Mouse (Mus musculus) urinary bladder, adult 2 months (tissue): ENCODE results near the gene 6330403K07Rik. TPM values are rescaled to one million over a fixed set of nuclear protein-coding genes. Genes with fewer than 3 reads are reported as not detected.
A peak's percentile ranks its signal among the peaks of the same experiment; 100 is the strongest.

Experiments used
- DNase-seq: peaks from one replicate; pipeline ENCODE4 v3.0.0; 2022; ENCODE audit warnings: low spot score
- polyA plus RNA-seq: library from polyadenylated mRNA; depleted of rRNA; stranded (reverse); fragments of >200 nt; gene quantifications from 2 replicates; pipeline ENCODE4 v1.2.3, GENCODE M21; 2012; rRNA removed

6330403K07Rik gene
- 2.6 and 3.2 TPM in 2 replicates for polyA plus RNA-seq

DNA sequence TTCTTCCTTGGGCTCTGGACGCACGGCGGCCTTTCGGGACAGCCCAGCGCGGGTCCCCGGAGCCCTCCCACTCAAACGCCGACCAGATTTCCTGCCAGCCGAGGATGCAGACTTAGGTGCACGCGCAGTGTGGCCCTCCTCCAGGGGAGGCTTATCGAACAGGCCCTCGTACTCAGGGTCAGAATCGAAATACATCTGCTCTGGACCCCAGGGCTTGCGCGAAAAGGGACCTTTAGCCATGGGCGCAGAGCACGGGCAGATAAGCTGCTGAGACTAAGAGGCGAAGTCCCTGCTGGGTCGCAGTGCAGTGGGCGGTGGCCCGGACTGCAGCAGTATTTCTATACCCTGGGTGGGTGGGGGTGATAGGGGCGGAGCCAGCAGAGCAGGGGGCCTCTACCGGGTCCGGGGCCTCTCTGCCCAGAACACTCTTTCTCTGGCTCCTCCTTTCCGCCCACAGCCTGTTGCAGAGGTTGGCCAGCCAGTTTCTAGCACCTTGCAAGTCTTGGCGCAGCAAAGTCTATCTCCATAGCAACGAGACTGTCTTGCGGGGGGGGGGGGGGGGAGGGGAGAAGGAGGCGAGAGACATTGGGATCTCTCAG, at the start of gene 6330403K07Rik:
Gene 6330403K07Rik, minus strand, starts transcription at position 351 of the 599 bp plus-strand sequence.
- DNase-seq = no peak

DNA sequence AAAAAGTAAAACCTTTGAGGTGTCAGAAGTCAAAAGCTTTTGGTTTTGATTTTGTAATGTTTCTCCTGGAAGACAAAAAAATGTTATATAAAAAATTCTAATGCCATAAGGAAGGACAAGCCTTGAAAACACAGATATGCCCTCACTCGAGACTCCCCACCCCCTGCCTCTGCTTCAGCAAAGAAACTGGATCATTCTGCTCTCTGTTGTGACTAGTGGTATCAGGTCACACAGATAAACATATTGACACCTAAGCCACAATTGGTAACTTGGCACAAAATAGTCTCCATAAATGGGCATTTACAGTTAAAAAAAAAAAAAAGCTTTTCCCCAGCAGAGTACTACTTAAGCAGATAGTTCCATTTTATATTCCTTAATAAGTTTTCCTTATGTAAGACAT, 43.0 kb upstream of the 6330403K07Rik start:
- no peak for DNase-seq

DNA sequence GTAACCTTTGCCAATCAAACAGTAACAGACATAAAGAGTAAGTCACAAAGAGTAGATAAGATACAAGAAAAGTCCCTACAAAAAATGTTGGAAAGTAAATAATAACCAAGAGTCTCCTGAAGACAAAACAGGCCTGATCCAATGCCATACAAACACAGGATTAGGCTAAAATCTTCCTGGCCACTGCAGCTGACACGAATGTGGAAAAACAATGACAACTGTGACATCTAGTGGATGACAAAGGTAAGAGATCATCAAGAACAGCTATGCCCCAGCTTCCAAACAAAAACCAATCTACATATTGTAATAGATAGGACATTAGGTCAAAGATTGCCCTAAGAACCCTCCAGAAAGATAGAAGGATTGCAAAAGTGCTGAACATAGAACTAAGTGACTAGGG, 19.2 kb upstream of the 6330403K07Rik start:
- no peak for DNase-seq

DNA sequence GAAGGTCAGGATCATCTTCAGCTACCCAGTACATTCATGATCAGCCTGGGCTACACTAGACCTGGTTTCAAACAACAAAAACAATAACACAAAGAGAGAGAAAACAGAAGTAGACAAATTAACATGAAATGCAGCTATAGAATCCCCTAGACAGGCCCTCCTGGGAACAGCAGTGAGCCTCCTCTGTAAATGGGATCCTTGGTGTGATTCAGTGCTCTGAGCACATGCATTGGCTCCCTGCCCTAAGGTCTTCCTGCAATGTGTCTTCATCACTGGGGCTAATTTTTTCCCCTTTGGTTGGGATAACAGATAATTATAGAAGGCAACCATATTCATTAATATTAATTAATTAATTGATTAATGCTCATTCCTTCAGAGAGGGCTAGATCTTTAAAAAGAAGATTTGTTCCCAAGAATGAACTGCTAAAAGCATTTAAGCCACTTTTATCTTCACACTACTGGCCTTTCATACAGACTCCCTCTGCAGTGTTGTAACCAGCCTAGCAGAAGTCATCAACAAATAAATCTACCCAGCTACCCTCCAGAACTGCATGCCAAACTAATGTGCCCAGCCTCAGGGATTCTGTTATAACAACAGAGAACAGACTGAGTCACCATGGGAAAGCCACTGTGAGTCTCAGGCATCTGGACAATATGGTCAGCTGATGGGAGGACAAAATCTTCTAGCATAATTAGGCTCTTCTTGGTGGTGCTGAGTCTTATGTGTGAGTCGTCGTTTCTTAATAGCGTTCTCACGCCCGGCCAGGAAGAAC, 6.4 kb upstream of the 6330403K07Rik start:
- no peak for DNase-seq

DNA sequence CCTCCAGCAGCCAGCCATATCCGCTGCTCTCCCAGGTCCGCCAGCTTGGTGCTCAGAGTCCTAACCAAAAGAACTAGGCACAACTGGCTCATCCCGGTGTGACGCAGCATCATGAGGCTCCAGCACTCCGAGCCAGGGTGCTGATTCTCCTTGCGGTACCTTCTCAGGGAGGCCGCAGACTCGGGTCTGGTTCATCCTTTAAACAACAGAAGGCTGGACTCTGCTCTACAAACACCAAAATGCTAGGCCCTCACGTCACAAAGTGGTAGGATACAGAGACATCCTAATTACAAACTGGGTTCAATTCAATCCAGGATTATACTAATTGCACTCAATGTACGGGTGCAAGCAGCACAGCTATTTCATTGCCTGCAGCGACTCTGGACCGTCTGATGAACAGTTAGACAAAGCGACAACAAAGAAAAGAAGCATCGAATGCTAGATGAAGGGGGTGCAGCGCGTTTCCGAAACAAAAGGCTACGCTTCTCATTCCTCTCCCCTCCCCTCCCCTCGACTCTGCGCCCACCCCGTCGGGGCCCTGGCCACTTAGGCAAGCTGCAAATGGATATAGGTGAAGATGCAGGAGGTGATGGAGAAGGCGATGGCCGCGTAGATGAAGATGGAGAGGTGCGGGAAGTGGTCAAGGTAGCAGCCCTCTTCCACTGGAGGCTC, 686 bp downstream of the 6330403K07Rik start:
- DNase-seq = no peak

DNA sequence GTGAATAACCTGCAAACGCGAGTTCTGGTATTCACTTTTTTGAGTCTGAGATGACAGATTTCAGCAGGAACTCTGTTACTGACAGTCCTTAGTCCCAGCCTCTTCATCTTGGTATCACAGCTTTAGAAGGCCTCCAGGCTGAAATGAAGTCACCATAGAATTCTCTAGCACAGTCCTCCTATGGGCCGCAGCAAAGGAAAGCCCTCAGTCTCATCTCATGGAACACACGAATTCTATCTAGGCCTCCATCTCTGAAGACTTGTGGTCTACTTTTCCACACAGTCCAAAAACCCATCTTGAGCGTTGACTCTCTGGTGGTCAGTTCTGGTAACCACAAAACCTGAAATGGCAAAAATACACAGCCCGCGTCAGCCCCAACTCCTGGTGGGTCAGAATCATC, 1.2 kb downstream of the 6330403K07Rik start:
- no peak for DNase-seq

DNA sequence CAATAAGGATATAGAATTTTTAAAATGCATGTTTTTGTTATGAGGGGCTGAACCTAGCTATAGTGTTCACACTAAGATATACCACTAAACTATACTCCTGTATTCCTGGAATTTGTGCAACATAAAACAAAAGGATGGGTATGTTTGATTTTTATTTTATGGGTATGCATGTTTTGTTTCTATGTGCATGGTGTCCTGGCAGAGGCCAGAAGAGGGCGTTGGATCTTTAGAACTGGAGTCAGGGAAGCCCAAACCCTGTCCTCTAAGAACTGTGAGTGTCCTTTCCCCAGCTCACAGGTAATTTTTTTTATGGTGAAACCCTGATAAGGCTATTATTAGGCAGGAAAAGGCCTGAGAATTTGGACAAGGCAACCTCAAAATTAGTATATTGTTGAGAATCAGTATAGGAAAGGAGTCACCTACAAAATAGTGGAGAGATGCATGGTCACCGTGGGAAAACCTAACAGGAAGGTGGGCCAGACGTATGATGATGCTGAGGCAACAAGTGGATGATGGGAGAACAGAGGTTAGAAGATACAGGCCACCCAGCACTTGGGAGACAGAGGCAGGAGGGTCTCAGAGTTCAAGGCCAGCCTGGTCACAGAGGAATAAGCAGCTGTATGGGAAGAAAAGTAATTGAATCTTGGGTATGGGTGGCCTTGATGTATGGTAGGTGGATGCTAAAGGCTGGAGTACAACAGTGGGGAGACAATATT, 3.8 kb downstream of the 6330403K07Rik start:
- no peak for DNase-seq

DNA sequence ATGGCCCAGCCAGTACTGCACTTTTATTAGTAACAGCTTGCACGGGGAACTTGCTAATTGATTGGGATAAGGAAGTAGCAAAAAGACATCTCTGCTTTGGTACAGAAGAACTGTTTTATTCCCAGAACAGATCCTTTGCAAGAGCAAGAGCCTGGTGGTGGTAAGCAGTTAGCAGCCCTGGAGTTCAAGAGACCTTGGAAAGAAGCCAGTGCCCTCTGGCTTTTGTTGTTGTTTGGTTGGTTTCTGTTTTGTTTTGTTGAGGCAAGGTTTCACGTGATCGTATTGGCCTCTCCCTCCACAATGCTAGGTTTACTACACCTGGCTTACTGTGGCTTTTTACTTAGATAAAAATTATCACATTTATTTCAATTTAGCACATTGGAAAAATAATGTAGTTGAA, 5.0 kb downstream of the 6330403K07Rik start:
- no peak for DNase-seq

DNA sequence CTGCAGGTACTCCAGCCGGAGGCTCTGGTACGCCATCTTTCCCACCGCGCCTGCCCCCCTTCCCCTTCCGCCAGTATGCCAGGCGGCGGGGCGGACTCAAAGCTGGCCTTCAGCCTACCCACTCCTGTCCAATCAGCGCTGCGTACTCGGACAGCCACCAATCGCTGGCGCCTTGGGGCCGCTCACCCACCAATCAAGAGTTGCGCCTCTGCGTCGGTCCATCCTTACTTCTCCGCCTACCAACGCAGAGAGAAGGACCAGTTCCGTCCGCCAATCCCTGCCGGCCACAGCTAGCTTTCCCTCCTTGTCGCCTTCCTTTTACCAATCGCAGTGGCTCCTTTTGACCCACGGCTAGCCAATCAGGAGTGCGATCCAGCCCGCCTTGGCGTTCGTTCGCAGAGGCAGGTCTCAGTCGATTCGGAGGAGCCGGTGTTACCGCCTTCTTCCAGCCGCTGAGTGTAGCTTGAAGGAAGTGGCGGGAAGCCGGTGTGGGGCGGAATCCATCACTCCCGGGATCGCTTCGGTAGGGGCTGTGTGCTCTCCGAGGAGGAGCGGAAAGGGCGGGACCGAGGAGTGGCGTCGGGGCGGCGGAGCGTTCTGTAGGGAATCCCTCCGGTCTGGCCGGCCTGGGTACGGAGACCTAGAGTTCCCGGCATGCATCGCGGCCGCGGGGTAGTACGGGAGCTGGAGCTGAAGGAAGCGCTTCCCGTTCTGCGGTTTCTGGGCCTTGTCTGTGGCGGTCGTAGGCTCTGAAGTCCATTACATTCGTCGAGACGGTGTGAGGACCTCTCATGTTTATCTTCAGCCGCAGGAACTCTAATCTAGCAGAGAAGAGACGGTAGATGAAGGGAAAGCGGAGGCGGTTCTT, 13.9 kb downstream of the 6330403K07Rik start, which contains the start of the genes Mis12 and Derl2:
Gene Mis12, plus strand, starts transcription at position 411 of the 868 bp plus-strand sequence.
Gene Derl2, minus strand, starts transcription at position 641 of the 868 bp plus-strand sequence.
- DNase-seq = peak; percentile 92

DNA sequence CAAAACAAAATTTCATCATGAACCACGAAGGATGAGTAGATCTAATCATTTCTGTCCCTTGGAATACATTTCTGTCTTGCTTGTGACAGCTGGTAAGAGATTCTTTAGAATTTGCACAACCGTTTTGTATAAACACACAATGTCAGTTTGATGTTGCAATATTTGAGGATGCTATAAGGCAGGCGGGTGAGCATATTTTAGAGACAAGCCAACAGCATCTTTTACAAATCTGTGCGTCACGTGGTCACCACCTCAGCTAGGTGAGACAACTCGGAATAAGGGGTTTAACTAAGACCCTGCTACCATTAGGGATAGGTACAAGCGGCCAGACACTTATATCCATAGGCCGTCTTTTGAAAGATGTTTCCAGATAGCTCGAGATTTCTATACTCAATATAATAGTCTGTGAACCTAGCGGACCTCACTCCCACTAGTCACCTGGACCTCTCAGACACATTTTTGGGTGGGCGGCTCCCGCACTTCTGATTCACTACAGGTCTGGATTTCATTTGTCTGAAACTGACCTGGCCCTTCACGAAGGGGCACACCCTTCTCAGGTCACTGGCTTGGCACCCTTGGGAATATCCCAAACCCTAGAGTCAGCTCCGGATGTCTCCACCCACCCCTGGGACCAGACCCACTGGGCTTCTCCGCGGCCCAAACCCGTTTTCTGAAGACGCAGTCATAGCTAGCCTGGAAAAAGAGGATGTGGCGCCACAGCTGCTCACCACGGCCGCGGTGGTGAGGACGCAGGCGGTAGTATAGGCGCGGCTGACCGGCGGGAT, 14.7 kb downstream of the 6330403K07Rik start:
- DNase-seq = no peak

DNA sequence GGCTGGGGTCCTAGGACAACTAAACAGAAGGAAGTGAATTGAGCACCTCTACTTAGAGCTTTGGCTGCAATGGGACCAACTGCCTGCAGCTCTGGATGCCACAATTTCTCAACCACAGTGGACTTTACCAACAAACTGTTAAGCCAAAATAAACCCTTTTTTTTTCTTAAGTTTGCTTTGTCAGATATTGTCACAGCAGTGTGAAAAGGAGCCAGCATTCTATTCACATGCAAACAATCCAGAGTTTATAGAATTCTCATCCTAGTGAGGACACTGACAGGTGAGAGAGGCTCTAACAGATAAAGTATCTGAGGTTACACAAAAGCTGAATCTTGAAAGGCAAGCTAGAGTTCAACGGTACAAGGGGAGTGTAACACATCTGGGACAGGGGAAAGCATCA, 16.3 kb downstream of the 6330403K07Rik start:
- no peak for DNase-seq

DNA sequence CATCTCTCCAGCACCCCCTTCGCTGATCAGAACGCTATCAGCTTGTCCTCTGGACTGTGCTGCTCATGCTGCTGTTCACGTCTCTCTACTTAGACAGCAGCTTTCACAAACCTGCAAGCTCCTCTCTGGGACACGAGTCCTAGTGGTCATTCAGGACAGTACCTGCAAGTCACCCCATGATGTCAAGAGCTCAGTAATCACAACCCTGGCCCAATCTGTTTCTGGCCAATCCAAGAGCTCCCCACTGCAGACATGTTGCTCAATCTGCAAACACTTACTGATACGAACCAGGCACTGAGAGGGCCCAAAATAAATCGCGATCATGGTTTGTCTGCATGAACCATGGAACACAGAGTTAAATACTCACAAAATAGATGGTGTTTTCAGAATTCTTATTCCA, 20.6 kb downstream of the 6330403K07Rik start:
- DNase-seq = no peak

DNA sequence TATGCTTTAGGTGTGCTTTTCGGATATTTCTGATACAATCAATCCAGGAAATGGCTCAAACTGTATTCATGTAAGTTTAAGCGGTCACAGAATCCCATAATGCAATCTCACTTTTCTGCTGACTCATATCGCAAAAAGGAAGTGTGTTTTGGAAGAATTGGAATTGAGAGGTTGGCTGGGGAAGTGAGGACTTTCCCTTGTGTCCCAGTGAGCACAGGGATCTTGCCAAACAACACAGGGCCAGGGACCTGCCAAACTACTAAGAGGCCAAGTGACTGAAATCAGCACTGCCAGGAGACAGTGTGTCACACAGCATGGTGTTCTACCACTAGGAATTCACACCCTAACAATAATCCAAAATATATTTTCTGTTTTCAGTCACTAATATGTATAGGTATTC, 25.0 kb downstream of the 6330403K07Rik start:
- DNase-seq = no peak

DNA sequence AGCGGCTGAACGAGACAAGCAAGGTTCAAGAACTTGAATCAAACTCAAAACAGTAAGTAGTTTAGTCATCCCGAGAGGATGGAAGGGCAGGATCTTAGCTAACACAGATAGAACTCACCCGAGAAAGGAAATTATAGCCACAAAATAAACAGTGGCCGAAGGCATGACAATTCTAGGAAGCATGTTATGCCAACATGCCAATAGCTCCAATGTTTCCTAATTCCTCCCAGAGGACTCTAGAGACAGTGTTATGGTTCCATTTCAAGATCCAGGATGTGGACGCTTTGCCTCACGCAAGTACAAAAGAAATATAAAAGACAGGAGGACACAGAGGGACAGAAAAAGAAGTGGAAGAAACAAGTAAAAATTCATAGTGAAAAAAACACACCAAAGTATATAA, 25.5 kb downstream of the 6330403K07Rik start:
- DNase-seq = no peak

DNA sequence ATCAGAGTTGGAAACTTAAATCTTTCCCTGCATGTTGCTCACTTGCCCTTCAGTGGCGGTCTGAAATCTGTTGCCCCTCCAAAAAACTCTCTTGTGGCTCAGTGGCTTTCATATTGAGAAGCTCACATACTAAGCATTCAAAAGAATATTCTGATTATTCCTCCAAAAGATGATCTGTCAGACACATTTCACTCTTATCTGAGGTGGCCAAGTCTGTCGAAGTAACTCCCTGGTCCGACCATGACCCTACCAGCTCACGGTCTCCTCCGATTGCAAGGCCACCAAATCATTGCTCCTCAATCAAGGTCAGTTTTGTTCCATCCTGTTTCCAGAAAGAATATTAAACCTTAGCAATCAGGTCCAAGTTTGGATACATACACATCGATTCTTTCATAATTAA, 26.3 kb downstream of the 6330403K07Rik start:
- no peak for DNase-seq

DNA sequence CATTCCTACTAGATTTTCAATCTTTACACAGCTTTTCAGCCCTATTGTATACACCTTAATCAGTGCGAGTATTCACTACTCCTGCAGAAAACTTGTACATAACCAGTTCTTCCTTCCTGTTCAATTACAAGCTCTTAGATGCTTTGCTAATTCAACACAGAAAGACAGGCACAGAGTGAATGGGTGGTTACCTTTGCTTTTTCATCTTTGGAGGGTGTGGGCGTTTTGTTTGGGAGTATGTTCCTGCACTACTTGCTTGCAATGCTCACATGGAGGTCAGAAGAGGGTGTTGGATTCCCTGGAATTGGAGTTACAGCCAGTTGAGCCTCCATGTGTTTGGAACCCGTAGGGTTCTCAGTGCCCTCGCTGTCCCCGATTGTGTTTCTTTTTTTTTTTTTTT, 28.3 kb downstream of the 6330403K07Rik start:
- DNase-seq = no peak

DNA sequence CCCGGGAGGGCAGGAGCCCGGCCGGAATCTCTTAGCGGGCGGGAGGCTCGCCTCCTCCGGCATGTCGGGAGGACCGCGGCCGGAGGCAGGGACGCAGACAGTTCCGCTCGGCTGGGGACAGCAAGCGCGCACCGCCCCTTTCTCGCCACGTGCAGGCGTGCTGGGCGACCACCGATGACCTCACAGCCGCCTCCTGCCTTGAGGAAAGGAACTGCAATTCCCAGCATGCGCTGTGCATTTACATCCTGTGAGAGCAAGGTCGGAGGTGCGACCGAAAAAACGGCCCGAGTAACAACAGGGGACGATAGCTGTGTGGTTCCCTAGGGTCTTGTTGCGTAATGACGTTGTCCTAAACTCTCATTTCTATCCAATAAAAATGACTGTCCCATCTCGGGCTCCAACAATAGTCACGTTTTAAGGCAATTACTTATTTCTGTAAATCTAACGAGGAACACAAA, 29.0 kb downstream of the 6330403K07Rik start, which contains the start of gene Dhx33:
Gene Dhx33, minus strand, starts transcription at position 122 of the 458 bp plus-strand sequence.
- DNase-seq = peak; percentile 81

DNA sequence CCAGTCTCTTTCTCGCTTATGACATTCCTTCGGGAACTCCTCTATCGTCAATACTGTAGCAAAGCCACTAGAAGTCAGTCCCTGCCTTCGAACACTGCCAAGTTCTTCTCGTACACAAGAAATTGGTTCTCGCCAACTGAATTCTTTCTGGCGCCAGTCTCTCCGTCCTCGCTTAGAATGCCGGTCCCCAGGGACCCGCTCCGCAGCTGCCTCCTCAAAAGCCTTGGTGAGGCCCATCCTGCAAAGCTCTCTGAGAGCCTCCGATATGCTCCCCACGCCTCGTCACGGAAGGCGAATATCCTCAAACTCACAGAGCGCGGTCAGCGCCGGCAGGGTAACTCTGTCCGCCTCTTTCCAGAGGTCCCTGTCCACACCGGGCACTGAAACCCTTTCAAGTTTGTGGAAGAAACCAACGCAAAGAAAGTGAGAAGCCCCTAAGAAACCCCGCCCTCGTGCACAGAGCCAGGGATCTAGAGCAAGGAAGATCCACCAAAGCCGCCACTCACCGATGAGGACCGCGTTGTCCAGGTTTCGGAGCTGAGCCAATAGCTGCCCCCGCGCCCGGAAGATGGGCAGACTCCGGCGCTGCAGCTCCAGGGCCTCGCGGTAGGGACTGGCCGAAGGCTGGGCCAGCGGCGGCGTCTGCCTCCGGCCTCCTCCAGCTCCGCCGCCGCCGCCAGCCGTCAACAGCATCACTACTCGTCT, 29.6 kb downstream of the 6330403K07Rik start:
- DNase-seq = no peak

DNA sequence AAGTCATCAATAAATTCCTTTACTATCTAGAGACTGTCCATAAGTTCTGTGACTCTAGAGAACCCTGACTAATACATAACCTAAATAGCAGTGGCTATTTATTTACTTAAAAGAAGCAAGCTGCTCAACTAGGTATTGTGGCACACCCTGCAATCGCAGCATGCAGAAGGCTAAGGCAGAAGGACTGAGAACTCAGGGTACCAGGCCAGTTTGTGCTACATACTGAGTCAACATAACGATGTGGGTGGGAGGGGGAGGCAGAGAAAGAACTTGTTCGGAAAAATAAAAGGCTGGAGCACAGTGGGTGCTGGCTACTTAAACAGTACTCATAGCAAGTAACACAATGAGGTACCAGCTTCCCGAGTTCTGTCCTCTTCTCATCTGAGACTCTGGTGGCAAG, 32.1 kb downstream of the 6330403K07Rik start:
- no peak for DNase-seq
